Comparison of ENCODE assay signal across 7 mouse cellular contexts in genomic region chr19:18631644-18632219, GRCm38 (mm10). TPM values are rescaled to one million over a fixed set of nuclear protein-coding genes. Genes with fewer than 3 reads are reported as not detected.
DNase-seq lines count a peak whose midpoint lies in the region; ATAC-seq lines count a peak whose summit lies in the region.

Ostf1 (minus strand) TSS chr19:18631823.
Nmrk1 (plus strand) TSS chr19:18631950.

- no peaks in the 10 kb centered on the region for H3K27me3 ChIP-seq in embryonic facial prominence, embryonic 11.5 days (ENCODE audit: control insufficient read depth, insufficient read depth, low read length)
- H3K27me3 ChIP-seq in limb, embryonic 10.5 days (ENCODE audit: low read depth, poor library complexity, severe bottlenecking) = 0 out of 2 replicates have a peak, but pooled peaks cover 5% of the 10 kb centered on the region
- peaks cover 10% of the 10 kb centered on the region; the same call in 1 of the 2 replicates for H3K27me3 ChIP-seq in midbrain, embryonic 13.5 days

- H3K4me3 ChIP-seq in embryonic facial prominence, embryonic 11.5 days (ENCODE audit: low read depth, low read length) = peak within 1 kb of the TSS; percentile 74
- H3K4me3 ChIP-seq in limb, embryonic 10.5 days = peak within 1 kb of the TSS; percentile 82
- H3K4me3 ChIP-seq in midbrain, embryonic 13.5 days (replicated peaks) = peak within 1 kb of the TSS; percentile 82

- 1% methylated on average over 51 of the region's 51 CpGs for WGBS in embryonic facial prominence, embryonic 11.5 days
- under 1% methylated on average over 51 of the region's 51 CpGs for WGBS in limb, embryonic 10.5 days
- WGBS in midbrain, embryonic 13.5 days = under 1% methylated on average over 51 of the region's 51 CpGs

- H3K9me3 ChIP-seq in embryonic facial prominence, embryonic 11.5 days (replicated peaks; ENCODE audit: control insufficient read depth, low read length) = no peaks in the 10 kb centered on the region
- no peaks in the 10 kb centered on the region for H3K9me3 ChIP-seq in limb, embryonic 10.5 days (replicated peaks)
- H3K9me3 ChIP-seq in midbrain, embryonic 13.5 days = no peaks in the 10 kb centered on the region

- H3K4me2 ChIP-seq in embryonic facial prominence, embryonic 11.5 days (ENCODE audit: low read depth, low read length) = peak within 1 kb of the TSS; percentile 92
- H3K4me2 ChIP-seq in midbrain, embryonic 13.5 days (replicated peaks) = peak within 1 kb of the TSS; percentile 94

- no peaks in the 10 kb centered on the region; the same call in 1 of the 2 replicates for H3K36me3 ChIP-seq in embryonic facial prominence, embryonic 11.5 days (replicated peaks; ENCODE audit: control insufficient read depth, insufficient read depth, low read depth, low read length)
- H3K36me3 ChIP-seq in limb, embryonic 10.5 days = no peaks in the 10 kb centered on the region
- H3K36me3 ChIP-seq in midbrain, embryonic 13.5 days = no peaks in the 10 kb centered on the region

- H3K4me1 ChIP-seq in embryonic facial prominence, embryonic 11.5 days (ENCODE audit: control insufficient read depth, insufficient read depth, low read length) = no peaks in the 10 kb centered on the region
- H3K4me1 ChIP-seq in limb, embryonic 10.5 days = peaks cover 17% of the 10 kb centered on the region
- H3K4me1 ChIP-seq in midbrain, embryonic 13.5 days (replicated peaks) = peaks cover 9% of the 10 kb centered on the region

- peak within 1 kb of the TSS; percentile 65 for H3K27ac ChIP-seq in embryonic facial prominence, embryonic 11.5 days (replicated peaks; ENCODE audit: low read depth, low read length)
- peak within 1 kb of the TSS; percentile 83 for H3K27ac ChIP-seq in limb, embryonic 10.5 days
- H3K27ac ChIP-seq in midbrain, embryonic 13.5 days = peak within 1 kb of the TSS; percentile 47

- peak; percentile 99 for DNase-seq in adrenal gland, postnatal 14 days
- peak; percentile 96 for DNase-seq in embryonic facial prominence, embryonic 11.5 days (ENCODE audit: low spot score)
- peak; percentile 98 for DNase-seq in kidney, adult 11 months
- DNase-seq in limb, embryonic 10.5 days (ENCODE audit: low spot score) = peak; percentile 96
- DNase-seq in spleen, adult 12 weeks (ENCODE audit: low spot score) = peak; percentile 95

- peak within 1 kb of the TSS; percentile 73 for H3K9ac ChIP-seq in embryonic facial prominence, embryonic 11.5 days (replicated peaks; ENCODE audit: low read length)
- peak within 1 kb of the TSS; percentile 77 for H3K9ac ChIP-seq in midbrain, embryonic 13.5 days (replicated peaks)

- peak; percentile 97 for ATAC-seq in embryonic facial prominence, embryonic 11.5 days (replicated peaks; ENCODE audit: insufficient number of reproducible peaks, low FRiP score, low TSS enrichment, low read depth)
- ATAC-seq in granulocyte monocyte progenitor cell, adult 5-6 weeks (replicated peaks; ENCODE audit: poor library complexity, severe bottlenecking) = peak; percentile 86
- ATAC-seq in midbrain, embryonic 13.5 days = peak; percentile 99

RNA-seq across cellular contexts. Expression of gene Ostf1, which starts in this region (rescaled TPM):
- total RNA-seq in adrenal gland, postnatal 14 days (2021) = 100 and 106 TPM in 2 replicates
- 40.9 and 49.8 TPM in 2 replicates for polyA plus RNA-seq in embryonic facial prominence, embryonic 11.5 days (2014; fragmentation: Nextera tagmentation; extraction: Ambion mirVana)
- 139 and 152 TPM in 2 replicates for total RNA-seq in granulocyte monocyte progenitor cell, adult 5-6 weeks (2014; fragmentation: Nextera tagmentation)
- 208 and 230 TPM in 2 replicates for total RNA-seq in granulocyte monocyte progenitor cell, adult 5-6 weeks (2017)
- polyA plus RNA-seq in limb, embryonic 10.5 days (2016; fragmentation: Nextera tagmentation; extraction: Ambion mirVana) = 31.9 and 32.0 TPM in 2 replicates
- 34.6 and 34.7 TPM in 2 replicates for polyA plus RNA-seq in midbrain, embryonic 13.5 days (2015; fragmentation: Nextera tagmentation; extraction: Ambion mirVana)

RNA-seq across cellular contexts. Expression of gene Nmrk1, which starts in this region (rescaled TPM):
- 8.8 and 13.6 TPM in 2 replicates for total RNA-seq in adrenal gland, postnatal 14 days (2021)
- 5.1 and 8.0 TPM in 2 replicates for polyA plus RNA-seq in embryonic facial prominence, embryonic 11.5 days (2014; fragmentation: Nextera tagmentation; extraction: Ambion mirVana)
- 6.6 and 14.9 TPM in 2 replicates for total RNA-seq in granulocyte monocyte progenitor cell, adult 5-6 weeks (2014; fragmentation: Nextera tagmentation)
- 2.0 and 15.9 TPM in 2 replicates for total RNA-seq in granulocyte monocyte progenitor cell, adult 5-6 weeks (2017)
- 6.5 and 9.0 TPM in 2 replicates for polyA plus RNA-seq in limb, embryonic 10.5 days (2016; fragmentation: Nextera tagmentation; extraction: Ambion mirVana)
- polyA plus RNA-seq in midbrain, embryonic 13.5 days (2015; fragmentation: Nextera tagmentation; extraction: Ambion mirVana) = 5.0 and 5.6 TPM in 2 replicates

Comparison
In these comparisons a context has a peak if more than half of its experiments do, and no peak if none do; other contexts are left out.
1. Peak in every context shown above with its lines: DNase-seq, ATAC-seq, H3K4me3 ChIP-seq and H3K27ac ChIP-seq.